Mouse (Mus musculus): ENCODE results near the gene Junb.

DNA sequence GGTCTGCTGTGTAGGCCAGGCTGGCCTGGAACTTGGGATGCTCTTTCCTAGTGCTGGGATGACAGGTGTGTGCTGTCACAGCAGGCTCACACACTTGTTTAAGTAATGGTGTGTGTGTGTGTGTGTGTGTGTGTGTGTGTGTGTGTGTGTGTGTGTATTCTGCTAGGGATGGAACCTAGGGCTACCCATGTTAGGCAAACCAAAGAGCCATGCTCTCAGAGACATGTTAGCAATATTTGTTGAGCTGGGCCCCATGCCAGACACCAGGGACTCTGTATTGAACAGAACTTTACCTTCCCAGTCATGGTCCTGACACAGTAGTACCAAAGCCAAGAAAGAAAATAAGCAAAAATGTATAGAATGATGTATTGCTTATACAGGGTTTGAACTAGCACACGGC is 51.0 kb downstream of the Junb start:
- TF ChIP-seq EP300 (IDR thresholded peaks at IDR 0.05; ENCODE audit: low read depth) (no peak), CTCF (IDR thresholded peaks at IDR 0.05; ENCODE audit: low read depth) (no peak)
